Mouse (Mus musculus) myocyte (in vitro differentiated cells): ENCODE measurements around the gene Hist1h2bf.

ENCODE experiments used
- CEBPB ChIP-seq: IDR thresholded peaks from 2 replicates; pipeline ENCODE4 v1.6.1; 2011; ENCODE audit warnings: mild to moderate bottlenecking, moderate library complexity; ENCODE audit not compliant: poor library complexity, insufficient read depth, severe bottlenecking
- E2F4 ChIP-seq: IDR thresholded peaks from one replicate; pipeline ENCODE4 v1.6.1; 2011; ENCODE audit warnings: mild to moderate bottlenecking, control low read depth, moderate library complexity; ENCODE audit not compliant: insufficient read depth
- MAX ChIP-seq: IDR thresholded peaks from one replicate; pipeline ENCODE4 v1.6.1; 2011; ENCODE audit warnings: low read depth, mild to moderate bottlenecking, control low read depth
- MYOD1 ChIP-seq, 3 experiments: IDR thresholded peaks; one replicate each; pipeline ENCODE4 v1.6.1; 2011; ENCODE audit warnings: control low read depth in 2 of 3, low read depth in 2 of 3, mild to moderate bottlenecking in 2 of 3, moderate library complexity in 1 of 3; ENCODE audit not compliant: insufficient read length in 2 of 3, control insufficient read depth in 1 of 3
- POLR2A ChIP-seq: IDR thresholded peaks from one replicate; pipeline ENCODE4 v1.6.1; 2011; ENCODE audit warnings: low read depth, mild to moderate bottlenecking, control low read depth, moderate library complexity; ENCODE audit not compliant: insufficient read length
- POLR2AphosphoS2 ChIP-seq: IDR thresholded peaks from one replicate; pipeline ENCODE4 v1.6.1; 2011; ENCODE audit warnings: low read depth, control low read depth; ENCODE audit not compliant: insufficient read length
- REST ChIP-seq: IDR thresholded peaks from one replicate; pipeline ENCODE4 v1.6.1; 2011; ENCODE audit warnings: mild to moderate bottlenecking, control low read depth, moderate library complexity; ENCODE audit not compliant: insufficient read depth, insufficient read length
- SRF ChIP-seq: IDR thresholded peaks from one replicate; pipeline ENCODE4 v1.6.1; 2011; ENCODE audit warnings: low read depth; ENCODE audit not compliant: control insufficient read depth, insufficient read length
- TCF12 ChIP-seq: IDR thresholded peaks from one replicate; pipeline ENCODE4 v1.6.1; 2011; ENCODE audit warnings: mild to moderate bottlenecking, control low read depth; ENCODE audit not compliant: poor library complexity, insufficient read depth, severe bottlenecking
- USF1 ChIP-seq: IDR thresholded peaks from one replicate; pipeline ENCODE4 v1.6.1; 2011; ENCODE audit warnings: low read depth, mild to moderate bottlenecking, control low read depth, moderate library complexity

DNA sequence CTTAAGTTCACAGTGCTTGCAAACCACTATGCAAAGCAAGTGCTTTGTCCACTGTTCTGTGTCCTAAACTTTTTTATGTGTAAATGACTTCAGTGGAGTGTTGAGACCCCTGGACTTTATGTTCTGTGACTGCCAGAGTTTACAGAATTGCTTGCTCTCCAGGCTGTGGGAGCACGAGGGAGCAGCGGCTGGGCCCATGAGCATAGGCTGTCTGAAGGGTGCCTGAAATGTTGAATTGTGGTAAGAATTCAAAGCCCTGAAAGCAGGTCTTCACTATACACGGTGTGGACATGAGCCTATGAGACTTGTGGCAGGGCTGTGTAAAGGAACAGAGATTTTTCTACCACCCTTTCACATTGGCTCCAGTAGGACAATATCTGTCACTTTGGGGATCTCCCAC lies 37.6 kb upstream of the Hist1h2bf start:
- TF ChIP-seq E2F4 (no peak), POLR2A (no peak), MYOD1 (IDR thresholded peaks at IDR 0.05; ENCODE audit: control insufficient read depth in 1 of 3, insufficient read length in 2 of 3, low read depth in 2 of 3) (no peak), USF1 (no peak), MAX (no peak), SRF (no peak), TCF12 (no peak), POLR2AphosphoS2 (no peak), CEBPB (no peak), REST (no peak)
